Mouse (Mus musculus): ENCODE data around the gene Bsn.

DNA sequence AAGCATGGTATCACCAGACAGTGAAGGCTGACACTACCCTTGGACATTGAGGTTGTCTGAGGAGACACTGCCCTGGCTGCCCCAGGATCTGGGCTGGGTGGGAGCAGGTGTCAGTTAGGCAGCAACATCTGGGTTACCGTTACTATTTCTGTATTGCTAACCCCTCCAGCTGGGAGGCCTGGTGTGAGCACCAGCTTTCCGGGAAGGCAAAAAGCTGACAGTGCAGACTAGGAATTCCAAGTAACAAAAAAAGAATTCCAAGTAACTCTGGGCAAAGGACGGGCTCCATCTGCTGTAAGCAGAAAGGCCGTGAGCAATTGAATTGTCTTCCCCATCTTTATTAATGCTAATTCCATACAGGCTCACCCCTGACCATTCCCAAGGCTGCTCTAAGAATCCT lies 8.4 kb upstream of the Bsn start:
- TF ChIP-seq CTCF (IDR thresholded peaks at IDR 0.05; ENCODE audit: low read depth) (no peak), EP300 (IDR thresholded peaks at IDR 0.05; ENCODE audit: low read depth) (no peak)
